Mouse (Mus musculus) heart, postnatal 0 days (tissue): Measurements from ENCODE around the gene Gm13078. TPM values are rescaled to one million over a fixed set of nuclear protein-coding genes. Genes with fewer than 3 reads are reported as not detected.

Experiments used
- ATAC-seq: fragments of 200-750 bp; cut with Nextera tagmentation; 2 replicates; pipeline ENCODE4 v1.8.0; 2017; ENCODE audit warnings: low read depth, moderate number of reproducible peaks, moderate library complexity; ENCODE audit not compliant: insufficient read depth
- DNase-seq: peaks from one replicate; pipeline ENCODE4 v3.0.0-alpha.2; 2016; ENCODE audit warnings: low spot score
- H3K27ac ChIP-seq: fragments of 300-500 bp; sonication (generic); 2 replicates; pipeline ENCODE4 v1.5.1; 2014; ENCODE audit warnings: low read depth, mild to moderate bottlenecking
- H3K27me3 ChIP-seq: fragments of 300-500 bp; sonication (generic); 2 replicates; pipeline ENCODE4 v1.6.1; 2014; ENCODE audit warnings: low read length, mixed read lengths; ENCODE audit not compliant: control insufficient read depth, insufficient read depth
- H3K36me3 ChIP-seq: fragments of 300-500 bp; sonication (generic); replicated peaks from 2 replicates; pipeline ENCODE4 v1.6.1; 2014; ENCODE audit warnings: low read length, mixed read lengths; ENCODE audit not compliant: control insufficient read depth, insufficient read depth
- H3K4me1 ChIP-seq: fragments of 300-500 bp; sonication (generic); 2 replicates; pipeline ENCODE4 v1.6.1; 2014; ENCODE audit warnings: antibody characterized with exemption; ENCODE audit not compliant: control insufficient read depth, insufficient read depth
- H3K4me2 ChIP-seq: fragments of 300-500 bp; sonication (generic); 2 replicates; pipeline ENCODE4 v1.6.1; 2014; ENCODE audit warnings: low read depth, mild to moderate bottlenecking, low read length, moderate library complexity
- H3K4me3 ChIP-seq: fragments of 300-500 bp; sonication (generic); 2 replicates; pipeline ENCODE4 v1.5.1; 2014; ENCODE audit warnings: low read depth, low read length
- H3K9ac ChIP-seq: fragments of 300-500 bp; sonication (generic); replicated peaks from 2 replicates; pipeline ENCODE4 v1.6.1; 2014; ENCODE audit warnings: low read depth, low read length, mixed read lengths
- H3K9me3 ChIP-seq: fragments of 300-500 bp; sonication (generic); replicated peaks from 2 replicates; pipeline ENCODE4 v1.6.1; 2016; ENCODE audit warnings: low read length; ENCODE audit not compliant: control insufficient read depth
- CTCF ChIP-seq: IDR thresholded peaks from 2 replicates; pipeline ENCODE4 v1.5.1; 2016; ENCODE audit warnings: antibody characterized with exemption, control low read depth, low read depth
- EP300 ChIP-seq: IDR thresholded peaks from 2 replicates; pipeline ENCODE4 v1.6.1; 2016; ENCODE audit warnings: antibody characterized with exemption, low read depth
- WGBS: fragments of 180-500 bp; shearing (Covaris S2); extraction: QIAGEN DNeasy Blood & Tissue Kit; methylation state at CpG from one replicate; pipeline ENCODE4 v1.1.7; 2014; 5-methylcytosine and 5-hydroxymethylcytosine counted together
- polyA plus RNA-seq: library from polyadenylated mRNA; unstranded; fragments of >200 nt; fragmentation: Nextera tagmentation; extraction: Ambion mirVana; gene quantifications from 2 replicates; pipeline ENCODE4 v1.2.1, GENCODE M21; 2015
- total RNA-seq: library from RNA; depleted of rRNA; stranded (reverse); fragments of >200 nt; gene quantifications from 2 replicates; pipeline ENCODE4 v1.2.3, GENCODE M21; 2014; ENCODE audit warnings: low replicate concordance; rRNA removed

Gene Gm13078
- total RNA-seq (not detected in 2 replicates), polyA plus RNA-seq (not detected in 2 replicates)

- DNase-seq = no peak
- no peak for ATAC-seq
- TF ChIP-seq EP300 (no peak), CTCF (no peak)
- H3K4me2 ChIP-seq = no peak within 1 kb of the TSS
- no peaks in the 10 kb centered on the region for H3K27me3 ChIP-seq
- peaks cover 11% of the 10 kb centered on the region; the same call in 1 of the 2 replicates for H3K9me3 ChIP-seq
- WGBS = 70% methylated on average over 1 of the region's 1 CpGs
- H3K27ac ChIP-seq = no peak within 1 kb of the TSS
- H3K36me3 ChIP-seq = no peaks in the 10 kb centered on the region
- H3K9ac ChIP-seq = no peak within 1 kb of the TSS
- no peaks in the 10 kb centered on the region for H3K4me1 ChIP-seq
- no peak within 1 kb of the TSS for H3K4me3 ChIP-seq
Measured at GRCm38 (mm10) chr4:143719155-143719554, at the start of gene Gm13078. Gene Gm13078, plus strand, starts transcription at chr4:143719455.

GRCm38 (mm10) chr4:143702611-143703010 is 16.6 kb upstream of the Gm13078 start, which contains the start of gene Gm13089:
Gene Gm13089, minus strand, starts transcription at chr4:143702711.
- H3K9me3 ChIP-seq = peaks cover 20% of the 10 kb centered on the region; the same call in 1 of the 2 replicates
- ATAC-seq = no peak
- WGBS = 72% methylated on average over 2 of the region's 2 CpGs

More at GRCm38 (mm10) chr4:143702611-143703010, 16.6 kb upstream of the Gm13078 start, which contains the start of gene Gm13089:
- no peak within 1 kb of the TSS for H3K4me3 ChIP-seq
- DNase-seq = no peak
- no peaks in the 10 kb centered on the region for H3K4me1 ChIP-seq
- H3K9ac ChIP-seq = no peak within 1 kb of the TSS
- H3K4me2 ChIP-seq = no peak within 1 kb of the TSS
- no peaks in the 10 kb centered on the region for H3K36me3 ChIP-seq
- no peak within 1 kb of the TSS for H3K27ac ChIP-seq
- H3K27me3 ChIP-seq = no peaks in the 10 kb centered on the region
- TF ChIP-seq CTCF = no peak
- TF ChIP-seq EP300 = no peak

Other genes starting within 250 kb of the Gm13078 start
- gene Gm13043, start 208.1 kb upstream of the Gm13078 start, total RNA-seq = not detected in 2 replicates
- not detected in 2 replicates for gene Gm13043, start 208.1 kb upstream of the Gm13078 start, polyA plus RNA-seq
- gene Gm13040, start 183.5 kb upstream of the Gm13078 start, total RNA-seq = not detected in 2 replicates
- not detected in 2 replicates for gene Gm13040, start 183.5 kb upstream of the Gm13078 start, polyA plus RNA-seq
- not detected in 2 replicates for gene BC080695, start 167.8 kb upstream of the Gm13078 start, total RNA-seq
- not detected in 2 replicates for gene BC080695, start 167.8 kb upstream of the Gm13078 start, polyA plus RNA-seq
- not detected in 2 replicates for gene Gm13057, start 167.7 kb upstream of the Gm13078 start, total RNA-seq
- not detected in 2 replicates for gene Gm13057, start 167.7 kb upstream of the Gm13078 start, polyA plus RNA-seq
- gene Gm13083, start 104.5 kb upstream of the Gm13078 start, total RNA-seq = not detected in 2 replicates
- not detected in 2 replicates for gene Gm13083, start 104.5 kb upstream of the Gm13078 start, polyA plus RNA-seq
- not detected in 2 replicates for gene Gm13088, start 62.2 kb upstream of the Gm13078 start, total RNA-seq
- gene Gm13088, start 62.2 kb upstream of the Gm13078 start, polyA plus RNA-seq = not detected in 2 replicates
- not detected in 2 replicates for gene Gm13089, start 16.7 kb upstream of the Gm13078 start, total RNA-seq
- gene Gm13089, start 16.7 kb upstream of the Gm13078 start, polyA plus RNA-seq = not detected in 2 replicates
- gene Gm13023, start 69.9 kb downstream of the Gm13078 start, total RNA-seq = not detected in 2 replicates
- not detected in 2 replicates for gene Gm13023, start 69.9 kb downstream of the Gm13078 start, polyA plus RNA-seq
- not detected in 2 replicates for gene Gm13084, start 96.6 kb downstream of the Gm13078 start, total RNA-seq
- not detected in 2 replicates for gene Gm13084, start 96.6 kb downstream of the Gm13078 start, polyA plus RNA-seq
- gene Gm13103, start 127.0 kb downstream of the Gm13078 start, total RNA-seq = not detected in 2 replicates
- not detected in 2 replicates for gene Gm13103, start 127.0 kb downstream of the Gm13078 start, polyA plus RNA-seq
- gene Pramef6, start 180.9 kb downstream of the Gm13078 start, total RNA-seq = not detected in 2 replicates
- gene Pramef6, start 180.9 kb downstream of the Gm13078 start, polyA plus RNA-seq = not detected in 2 replicates
- gene Pramef25, start 231.6 kb downstream of the Gm13078 start, total RNA-seq = not detected in 2 replicates
- not detected in 2 replicates for gene Pramef25, start 231.6 kb downstream of the Gm13078 start, polyA plus RNA-seq
- not detected in 2 replicates for gene Gm13101, start 247.5 kb downstream of the Gm13078 start, total RNA-seq
- not detected in 2 replicates for gene Gm13101, start 247.5 kb downstream of the Gm13078 start, polyA plus RNA-seq